31 mouse cellular contexts compared by ENCODE assay signal in genomic region chr11:113737553-113737854, GRCm38 (mm10). TPM values are rescaled to one million over a fixed set of nuclear protein-coding genes. Genes with fewer than 3 reads are reported as not detected.
DNase-seq lines count a peak whose midpoint lies in the region; ATAC-seq and TF ChIP-seq lines count a peak whose summit lies in the region.
"Had no signal": no experiment of that assay in that cellular context is flagged by ENCODE, and none has a peak within 500 bp of the region (broad histone marks: within the 10 kb centered on the region; RNA-seq: fewer than 3 reads in every experiment).

No protein-coding gene starts in this region.

- TF ChIP-seq POLR2A in lung, adult 2 months (IDR thresholded peaks at IDR 0.05; ENCODE audit: borderline replicate concordance, extremely low read depth, low read depth, low read length): no peak
- TF ChIP-seq POLR2A in bone marrow macrophage, adult 2 months (IDR thresholded peaks at IDR 0.05; ENCODE audit: borderline replicate concordance, low read depth, low read length): no peak

- no peak overlapping the region for H3K4me3 ChIP-seq in lung, adult 2 months (replicated peaks; ENCODE audit: extremely low read depth, low read depth, low read length)
- no peak overlapping the region for H3K4me3 ChIP-seq in bone marrow macrophage, adult 2 months (ENCODE audit: insufficient read depth, low read length)
- no peak overlapping the region for H3K4me3 ChIP-seq in forebrain, embryonic 11.5 days (ENCODE audit: low read depth, low read length)
- no peak overlapping the region for H3K4me3 ChIP-seq in heart, embryonic 11.5 days (ENCODE audit: low read depth, low read length)
- H3K4me3 ChIP-seq: embryonic facial prominence, embryonic 12.5 days; forebrain, embryonic 15.5 days; heart, embryonic 15.5 days; hindbrain, embryonic 12.5 days; intestine, embryonic 15.5 days; limb, embryonic 13.5 days; liver, embryonic 13.5 days; lung, embryonic 15.5 days; midbrain, embryonic 13.5 days; neural tube, embryonic 13.5 days had no signal

- H3K27ac ChIP-seq in bone marrow macrophage, adult 2 months (ENCODE audit: insufficient read depth, low read depth, low read length): peak overlapping the region; percentile 51
- no peak overlapping the region for H3K27ac ChIP-seq in forebrain, embryonic 11.5 days (ENCODE audit: low read depth, low read length)
- no peak overlapping the region for H3K27ac ChIP-seq in heart, embryonic 11.5 days (ENCODE audit: low read depth, low read length)
- H3K27ac ChIP-seq: embryonic facial prominence, embryonic 12.5 days; forebrain, embryonic 15.5 days; heart, embryonic 15.5 days; hindbrain, embryonic 12.5 days; hindbrain, postnatal 0 days; intestine, embryonic 15.5 days; limb, embryonic 13.5 days; liver, embryonic 13.5 days; lung, embryonic 15.5 days; midbrain, embryonic 13.5 days; neural tube, embryonic 13.5 days had no signal

- no peaks in the 10 kb centered on the region; the same call in 1 of the 2 replicates for H3K36me3 ChIP-seq in forebrain, embryonic 11.5 days (ENCODE audit: control insufficient read depth, insufficient read depth, low read length)
- H3K36me3 ChIP-seq in heart, embryonic 11.5 days (ENCODE audit: control insufficient read depth, insufficient read depth, low read length): no peaks in the 10 kb centered on the region
- H3K36me3 ChIP-seq: heart, embryonic 15.5 days had no signal

- peaks cover 65% of the 10 kb centered on the region for H3K4me1 ChIP-seq in lung, adult 2 months (ENCODE audit: control insufficient read depth, insufficient read depth, low read length)
- peaks cover 61% of the 10 kb centered on the region for H3K4me1 ChIP-seq in bone marrow macrophage, adult 2 months (ENCODE audit: control insufficient read depth, insufficient read depth, low read length)
- H3K4me1 ChIP-seq in forebrain, embryonic 11.5 days (replicated peaks; ENCODE audit: control insufficient read depth, insufficient read depth, low read length): peaks cover 17% of the 10 kb centered on the region; the same call in 1 of the 2 replicates
- peaks cover 52% of the 10 kb centered on the region for H3K4me1 ChIP-seq in heart, embryonic 11.5 days (ENCODE audit: control insufficient read depth, insufficient read depth, low read length)

- no peak for TF ChIP-seq CTCF in lung, adult 2 months (IDR thresholded peaks at IDR 0.05; ENCODE audit: insufficient read depth, low read length)
- no peak for TF ChIP-seq CTCF in bone marrow macrophage, adult 2 months (IDR thresholded peaks at IDR 0.05; ENCODE audit: low read depth, low read length)

- no peaks in the 10 kb centered on the region for H3K9me3 ChIP-seq in forebrain, embryonic 11.5 days (ENCODE audit: control insufficient read depth, low read length)
- H3K9me3 ChIP-seq in heart, embryonic 11.5 days (replicated peaks; ENCODE audit: control insufficient read depth, low read length): no peaks in the 10 kb centered on the region
- H3K9me3 ChIP-seq: embryonic facial prominence, embryonic 12.5 days; forebrain, embryonic 15.5 days; heart, embryonic 15.5 days; hindbrain, embryonic 12.5 days; intestine, embryonic 15.5 days; limb, embryonic 13.5 days; liver, embryonic 13.5 days; lung, embryonic 15.5 days; midbrain, embryonic 13.5 days; neural tube, embryonic 13.5 days had no signal

- no peaks in the 10 kb centered on the region for H3K27me3 ChIP-seq in forebrain, embryonic 11.5 days (ENCODE audit: control insufficient read depth, insufficient read depth, low read length)
- H3K27me3 ChIP-seq in heart, embryonic 11.5 days (ENCODE audit: control insufficient read depth, insufficient read depth, low read length): no peaks in the 10 kb centered on the region
- H3K27me3 ChIP-seq: embryonic facial prominence, embryonic 12.5 days; forebrain, embryonic 15.5 days; heart, embryonic 15.5 days; hindbrain, embryonic 12.5 days; intestine, embryonic 15.5 days; limb, embryonic 13.5 days; liver, embryonic 13.5 days; lung, embryonic 15.5 days; midbrain, embryonic 13.5 days; neural tube, embryonic 13.5 days had no signal

- no peak overlapping the region for H3K9ac ChIP-seq in forebrain, embryonic 11.5 days (ENCODE audit: low read length)
- H3K9ac ChIP-seq in heart, embryonic 11.5 days (ENCODE audit: low read depth, low read length): no peak overlapping the region
- H3K9ac ChIP-seq: embryonic facial prominence, embryonic 12.5 days; forebrain, embryonic 15.5 days; heart, embryonic 15.5 days; hindbrain, embryonic 12.5 days; intestine, embryonic 15.5 days; limb, embryonic 13.5 days; liver, embryonic 13.5 days; lung, embryonic 15.5 days; midbrain, embryonic 13.5 days; neural tube, embryonic 13.5 days had no signal

- 28% methylated on average over 3 of the region's 3 CpGs for WGBS in lung, adult 2 months
- WGBS in forebrain, embryonic 11.5 days: 94% methylated on average over 3 of the region's 3 CpGs
- WGBS in heart, embryonic 11.5 days (ENCODE audit: insufficient replicate concordance): 72% methylated on average over 3 of the region's 3 CpGs

- DNase-seq in kidney, postnatal 14 days: peak; percentile 15
- no peak for DNase-seq in kidney, postnatal 10 days
- peak; percentile 38 for DNase-seq in lung, postnatal 10 days
- no peak for DNase-seq in lung, adult 2 months
- no peak for DNase-seq in forebrain, embryonic 11.5 days (ENCODE audit: low spot score)
- DNase-seq: adrenal gland, adult 2 months; cerebellum, adult 11 months; cerebellum, adult 9-10 months; cerebellum, postnatal 36 days; embryo, embryonic 11 days; heart, postnatal 36 days; kidney, adult 8-10 months; liver, embryonic 13.5 days; right cerebral cortex, postnatal 4 days; thymus, adult 2 months; thymus, postnatal 36 days had no signal

- no peak for ATAC-seq in forebrain, embryonic 11.5 days (replicated peaks; ENCODE audit: low FRiP score)
- no peak for ATAC-seq in heart, embryonic 11.5 days (replicated peaks; ENCODE audit: insufficient number of reproducible peaks, low FRiP score, low TSS enrichment)
- ATAC-seq: activated CD4-positive, CD25-positive, alpha-beta regulatory T cell, adult 4 months; CD4-positive, CD25-positive, alpha-beta regulatory T cell, adult 4 months; forebrain, embryonic 15.5 days; hindbrain, postnatal 0 days; intestine, embryonic 15.5 days; midbrain, embryonic 13.5 days had no signal

- no peak overlapping the region for H3K4me2 ChIP-seq in forebrain, embryonic 11.5 days (ENCODE audit: low read depth, low read length, severe bottlenecking)
- H3K4me2 ChIP-seq in heart, embryonic 11.5 days: no peak overlapping the region
- H3K4me2 ChIP-seq: embryonic facial prominence, embryonic 12.5 days; forebrain, embryonic 15.5 days; heart, embryonic 15.5 days; hindbrain, embryonic 12.5 days; intestine, embryonic 15.5 days; limb, embryonic 13.5 days; lung, embryonic 15.5 days; midbrain, embryonic 13.5 days; neural tube, embryonic 13.5 days had no signal

RNA-seq across cellular contexts. Expression of gene Cdc42ep4, which starts 14.2 kb away (rescaled TPM):
- 80.4 and 115 TPM in 2 replicates for polyA plus RNA-seq in lung, adult 2 months (2012; rRNA removed)
- 18.3 and 20.9 TPM in 2 replicates for polyA plus RNA-seq in bone marrow macrophage, adult 2 months (2012; ENCODE audit: insufficient read depth, insufficient read length, missing spikeins)
- 78.5 and 88.6 TPM in 2 replicates for polyA plus RNA-seq in forebrain, embryonic 11.5 days (2014; fragmentation: Nextera tagmentation; extraction: Ambion mirVana)
- 18.4 and 19.3 TPM in 2 replicates for polyA plus RNA-seq in heart, embryonic 11.5 days (2014; fragmentation: Nextera tagmentation; extraction: Ambion mirVana)

RNA-seq across cellular contexts. Expression of gene Cpsf4l, which starts 27.7 kb away (rescaled TPM):
- polyA plus RNA-seq in lung, adult 2 months (2012; rRNA removed): 0.09 TPM in 1 of 2 replicates, not detected in the other
- polyA plus RNA-seq in bone marrow macrophage, adult 2 months (2012; ENCODE audit: insufficient read depth, insufficient read length, missing spikeins): not detected in 2 replicates
- polyA plus RNA-seq in forebrain, embryonic 11.5 days (2014; fragmentation: Nextera tagmentation; extraction: Ambion mirVana): 0.33 and 0.47 TPM in 2 replicates
- polyA plus RNA-seq in heart, embryonic 11.5 days (2014; fragmentation: Nextera tagmentation; extraction: Ambion mirVana): 0.23 and 0.30 TPM in 2 replicates
- polyA plus RNA-seq: adrenal gland, adult 2 months; intestine, embryonic 15.5 days; liver, embryonic 13.5 days; spleen, adult 2 months had no signal

RNA-seq across cellular contexts. Expression of gene D11Wsu47e, which starts 53.3 kb away (rescaled TPM):
- 6.2 and 7.1 TPM in 2 replicates for polyA plus RNA-seq in lung, adult 2 months (2012; rRNA removed)
- polyA plus RNA-seq in bone marrow macrophage, adult 2 months (2012; ENCODE audit: insufficient read depth, insufficient read length, missing spikeins): 8.2 and 11.4 TPM in 2 replicates
- 26.5 and 27.4 TPM in 2 replicates for polyA plus RNA-seq in forebrain, embryonic 11.5 days (2014; fragmentation: Nextera tagmentation; extraction: Ambion mirVana)
- 18.1 and 18.7 TPM in 2 replicates for polyA plus RNA-seq in heart, embryonic 11.5 days (2014; fragmentation: Nextera tagmentation; extraction: Ambion mirVana)

RNA-seq across cellular contexts. Expression of gene Fam104a, which starts 53.5 kb away (rescaled TPM):
- 21.2 and 31.7 TPM in 2 replicates for polyA plus RNA-seq in lung, adult 2 months (2012; rRNA removed)
- 24.3 and 24.7 TPM in 2 replicates for polyA plus RNA-seq in bone marrow macrophage, adult 2 months (2012; ENCODE audit: insufficient read depth, insufficient read length, missing spikeins)
- polyA plus RNA-seq in forebrain, embryonic 11.5 days (2014; fragmentation: Nextera tagmentation; extraction: Ambion mirVana): 57.4 and 60.3 TPM in 2 replicates
- 53.1 and 54.7 TPM in 2 replicates for polyA plus RNA-seq in heart, embryonic 11.5 days (2014; fragmentation: Nextera tagmentation; extraction: Ambion mirVana)

Comparison
In these comparisons a context has a peak if more than half of its experiments do, and no peak if none do; other contexts are left out.
1. DNase-seq: peak in kidney, postnatal 14 days (single experiment) and lung, postnatal 10 days (single experiment); none in kidney, postnatal 10 days (single experiment), lung, adult 2 months (single experiment) and forebrain, embryonic 11.5 days (single experiment).